Mouse (Mus musculus): ENCODE measurements around the gene Gm27029. TPM values are rescaled to one million over a fixed set of nuclear protein-coding genes. Genes with fewer than 3 reads are reported as not detected.
A peak's percentile ranks its signal among the peaks of the same experiment; 100 is the strongest.
"Not testable (repeated sequence)": the region's sequence is repeated elsewhere in the genome, so short reads cannot be mapped to it uniquely, and the experiment has no call there.

Gene Gm27029
- total RNA-seq, 2 experiments from 2014 or later, result 0.95 to 1.7 TPM

DNA sequence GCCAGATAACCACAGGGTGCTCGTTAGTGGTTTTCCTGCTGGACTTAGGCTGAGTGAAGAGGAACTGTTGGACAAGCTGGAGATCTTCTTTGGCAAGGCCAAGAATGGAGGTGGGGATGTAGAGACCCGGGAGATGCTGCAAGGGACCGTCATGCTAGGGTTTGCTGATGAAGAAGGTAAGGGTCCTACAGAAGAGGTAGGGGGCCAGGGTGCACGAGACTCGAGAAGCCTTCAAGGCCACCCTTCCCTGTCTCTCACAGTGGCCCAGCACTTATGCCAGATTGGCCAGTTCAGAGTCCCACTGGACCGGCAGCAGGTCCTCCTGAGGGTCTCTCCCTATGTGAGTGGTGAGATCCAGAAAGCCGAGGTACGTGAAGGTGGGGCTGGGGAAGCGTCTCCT, 33.0 kb upstream of the Gm27029 start:
- no peak for ATAC-seq (ENCODE audit: poor library complexity, severe bottlenecking)

DNA sequence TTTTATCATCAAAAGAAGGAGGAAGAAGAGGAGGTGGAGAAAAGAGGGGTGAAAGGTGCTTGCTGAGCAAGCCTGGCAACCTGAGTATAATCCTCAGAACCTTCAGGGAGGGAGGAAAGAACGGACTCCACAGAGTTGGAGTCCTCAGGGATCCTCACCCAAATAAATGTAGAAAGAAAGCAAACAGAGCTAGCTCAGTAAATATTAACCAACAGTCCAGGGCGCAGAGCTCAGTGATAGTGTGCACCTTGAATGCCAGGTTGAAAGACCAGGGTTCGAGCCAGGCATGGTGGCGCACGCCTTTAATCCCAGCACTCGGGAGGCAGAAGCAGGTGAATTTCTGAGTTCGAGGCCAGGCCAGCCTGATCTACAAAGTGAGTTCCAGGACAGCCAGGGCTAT, 31.0 kb upstream of the Gm27029 start:
- ATAC-seq (ENCODE audit: poor library complexity, severe bottlenecking), result no peak

DNA sequence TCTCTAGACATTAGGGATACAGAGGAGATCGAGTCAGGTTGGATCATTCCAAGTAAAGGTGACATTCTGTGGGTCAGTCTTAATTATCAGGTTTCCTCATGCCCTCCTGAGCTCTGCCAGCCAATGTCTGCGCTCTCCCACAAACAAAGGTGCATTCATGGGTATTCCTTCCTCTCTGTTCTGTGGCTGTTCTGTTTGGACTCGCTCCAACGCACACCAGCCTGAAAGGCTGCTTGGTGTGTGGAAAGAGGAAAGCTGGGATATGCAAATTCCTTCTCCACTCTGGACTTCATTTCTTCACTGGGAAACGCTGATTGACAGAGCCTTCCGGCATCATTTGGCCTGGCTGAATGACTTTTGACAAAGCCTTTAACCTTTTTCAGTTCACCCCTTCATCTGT, 30.1 kb upstream of the Gm27029 start:
- no peak for ATAC-seq (ENCODE audit: poor library complexity, severe bottlenecking)

DNA sequence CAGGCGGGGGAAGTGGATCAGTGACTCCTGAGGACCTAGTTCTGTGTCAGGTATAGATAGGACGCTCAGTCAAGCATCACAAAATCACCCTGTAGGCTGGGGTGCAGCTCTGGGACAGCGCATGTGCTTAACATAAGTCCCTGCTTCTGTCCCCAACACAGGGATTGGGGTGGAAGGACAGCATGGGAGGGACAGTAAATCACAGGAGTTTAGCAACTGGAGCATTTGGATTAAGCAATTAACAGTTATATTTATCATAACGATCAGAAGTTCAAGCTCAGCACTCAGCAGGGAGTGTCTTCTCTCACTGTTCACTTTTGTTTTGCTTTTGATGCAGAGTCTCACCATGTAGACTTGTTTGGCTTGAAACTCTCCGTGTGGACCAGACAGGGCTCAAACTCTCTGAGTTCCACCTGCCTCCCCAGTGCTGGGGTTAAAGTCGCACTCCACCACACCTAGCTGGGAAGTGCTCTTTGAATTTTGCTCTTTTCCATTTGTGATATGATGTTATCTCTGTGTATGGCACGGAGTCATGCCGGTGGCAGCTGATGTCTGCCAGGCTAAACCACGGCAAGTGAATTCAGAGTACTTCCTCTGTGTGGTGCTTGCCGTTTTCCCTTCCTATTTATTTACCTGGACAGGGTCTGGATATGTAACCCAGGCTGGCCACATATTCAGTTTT, 27.6 kb upstream of the Gm27029 start:
- no peak for ATAC-seq (ENCODE audit: poor library complexity, severe bottlenecking)

DNA sequence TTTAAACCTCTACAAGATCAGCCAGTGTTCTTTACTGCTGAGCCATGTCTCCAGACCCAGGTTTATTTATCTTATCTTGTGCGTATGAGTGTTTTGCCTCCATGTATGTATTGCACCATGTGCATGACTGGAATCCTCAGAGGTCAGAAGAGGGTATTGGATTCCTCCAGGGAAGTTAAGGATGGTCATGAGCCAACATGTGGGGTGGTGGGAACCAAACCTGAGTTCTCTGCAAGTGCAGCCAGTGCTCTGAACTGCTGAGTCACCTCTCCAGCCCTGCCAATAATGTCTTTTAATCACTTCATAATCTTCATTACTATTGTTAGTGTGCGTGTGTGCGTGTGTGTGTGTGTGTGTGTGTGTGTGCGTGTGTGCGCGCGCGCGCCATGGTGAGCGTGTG, 26.9 kb upstream of the Gm27029 start:
- no peak for ATAC-seq (ENCODE audit: poor library complexity, severe bottlenecking)

DNA sequence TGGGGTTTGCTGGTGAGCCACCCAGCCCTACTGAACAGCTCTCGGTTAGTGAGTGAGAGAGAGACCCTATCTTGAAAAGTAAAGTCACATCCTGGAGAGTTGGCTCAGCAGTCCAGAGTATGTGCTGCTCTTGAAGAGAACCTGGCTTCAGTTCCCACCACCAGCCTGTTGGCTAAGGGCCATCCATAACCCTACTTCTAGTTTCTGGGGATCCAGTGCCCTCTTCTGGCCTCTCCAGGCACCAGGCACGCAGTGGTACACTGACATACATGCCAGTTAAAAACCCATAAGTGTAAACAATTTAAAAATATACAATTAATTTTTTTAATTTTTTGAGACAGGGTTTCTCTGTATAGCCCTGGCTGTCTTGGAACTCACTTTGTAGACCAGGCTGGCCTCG, 25.8 kb upstream of the Gm27029 start:
- ATAC-seq (ENCODE audit: poor library complexity, severe bottlenecking), result peak; percentile 34

DNA sequence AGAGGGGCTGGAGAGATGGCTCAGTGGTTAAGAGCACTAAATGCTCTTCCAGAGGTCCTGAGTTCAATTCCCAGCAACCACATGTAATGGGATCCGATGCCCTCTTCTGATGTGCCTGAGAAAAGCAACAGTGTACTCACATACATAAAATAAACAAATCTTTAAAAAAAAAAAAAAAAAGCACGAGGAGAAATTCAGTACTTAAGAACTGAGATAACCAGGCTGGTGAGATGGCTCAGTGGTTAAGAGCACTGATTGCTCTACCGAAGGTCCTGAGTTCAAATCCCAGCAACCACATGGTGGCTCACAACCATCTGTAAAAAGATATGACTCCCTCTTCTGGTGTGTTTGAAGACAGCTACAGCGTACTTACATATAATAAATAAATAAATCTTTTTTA, 25.0 kb upstream of the Gm27029 start:
- not testable (repeated sequence) for ATAC-seq (ENCODE audit: poor library complexity, severe bottlenecking)

DNA sequence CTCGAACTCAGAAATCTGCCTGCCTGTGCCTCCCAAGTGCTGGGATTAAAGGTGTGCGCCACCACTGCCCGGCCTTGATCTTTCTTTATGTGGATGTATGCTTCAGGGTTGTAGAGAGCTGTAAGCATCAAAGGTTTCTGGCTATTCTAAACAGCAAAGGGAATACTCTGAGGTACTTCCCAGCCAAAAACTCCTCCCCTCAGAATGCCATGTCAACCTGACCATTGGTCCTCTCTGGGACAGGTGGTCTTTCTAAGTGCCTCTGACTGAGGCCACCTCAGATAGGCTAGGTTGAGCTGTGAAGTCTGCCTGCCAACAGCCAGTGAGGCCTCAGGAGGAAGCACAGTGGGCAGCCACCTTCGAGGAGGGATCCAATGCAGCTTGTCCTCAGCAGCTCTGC, 24.3 kb upstream of the Gm27029 start:
- peak; percentile 19; the same call in 1 of the 2 replicates for ATAC-seq (ENCODE audit: poor library complexity, severe bottlenecking)

DNA sequence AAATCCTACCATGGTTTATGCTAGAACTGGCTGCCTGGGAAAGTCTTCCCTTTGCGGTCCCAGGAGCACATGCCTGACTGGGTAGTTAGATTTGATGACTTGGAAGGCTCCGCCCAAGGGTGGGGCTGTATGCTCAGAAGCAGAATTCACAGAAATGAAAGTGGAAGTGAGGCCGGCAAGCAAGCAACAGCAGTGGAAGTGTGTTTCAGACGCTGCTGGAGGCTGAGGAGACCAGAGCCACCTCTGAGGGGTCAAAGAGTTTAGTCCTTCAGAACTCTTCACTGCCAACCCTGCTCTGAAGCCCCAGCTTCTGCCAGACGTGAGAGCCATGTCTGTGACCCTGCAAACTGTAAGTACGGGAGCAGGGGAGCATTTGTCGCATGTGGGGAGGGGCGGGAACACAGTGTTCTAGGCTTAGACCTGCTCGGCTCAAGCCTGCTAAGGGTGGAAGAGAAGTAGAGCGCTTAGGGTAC, 23.7 kb upstream of the Gm27029 start, which contains the start of gene Ifi35:
Gene Ifi35 (plus strand): TSS at position 134 of the 473 bp plus-strand sequence.
- ATAC-seq (ENCODE audit: poor library complexity, severe bottlenecking), result peak; percentile 97

DNA sequence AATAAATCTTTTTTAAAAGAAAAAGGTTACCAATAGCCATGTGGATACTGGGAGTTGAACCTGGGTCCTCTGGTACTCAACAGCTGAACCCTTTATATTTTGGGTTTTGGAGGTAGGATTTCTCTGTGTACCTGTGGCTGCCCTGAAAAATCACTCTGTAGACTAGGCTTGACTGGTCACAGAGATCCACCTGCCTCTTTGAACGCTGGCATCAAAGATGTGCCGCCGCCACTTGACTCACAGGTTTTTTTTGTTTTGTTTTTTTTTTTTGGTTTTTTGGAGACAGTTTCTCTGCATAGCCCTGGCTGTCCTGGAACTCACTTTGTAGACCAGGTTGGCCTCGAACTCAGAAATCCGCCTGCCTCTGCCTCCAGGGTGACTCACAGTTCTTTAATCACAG, 23.2 kb upstream of the Gm27029 start:
- ATAC-seq (ENCODE audit: poor library complexity, severe bottlenecking), result no peak

DNA sequence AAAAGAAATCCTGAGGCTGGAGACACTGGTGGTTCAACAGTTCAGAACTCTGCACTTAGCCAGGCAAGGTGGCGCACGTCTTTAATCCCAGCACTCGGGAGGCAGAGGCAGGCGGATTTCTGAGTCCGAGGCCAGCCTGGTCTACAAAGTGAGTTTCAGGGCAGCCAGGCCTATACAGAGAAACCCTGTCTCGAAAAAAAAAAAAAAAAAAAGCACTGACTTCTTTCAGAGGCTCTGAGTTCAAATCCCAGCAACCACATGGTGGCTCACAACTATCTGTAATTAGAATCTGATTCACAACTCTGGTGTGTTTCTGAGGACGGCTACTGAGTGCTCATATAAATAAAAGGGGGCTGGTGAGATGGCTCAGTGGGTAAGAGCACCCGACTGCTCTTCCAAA, 22.3 kb upstream of the Gm27029 start:
- ATAC-seq (ENCODE audit: poor library complexity, severe bottlenecking), result not testable (repeated sequence)

DNA sequence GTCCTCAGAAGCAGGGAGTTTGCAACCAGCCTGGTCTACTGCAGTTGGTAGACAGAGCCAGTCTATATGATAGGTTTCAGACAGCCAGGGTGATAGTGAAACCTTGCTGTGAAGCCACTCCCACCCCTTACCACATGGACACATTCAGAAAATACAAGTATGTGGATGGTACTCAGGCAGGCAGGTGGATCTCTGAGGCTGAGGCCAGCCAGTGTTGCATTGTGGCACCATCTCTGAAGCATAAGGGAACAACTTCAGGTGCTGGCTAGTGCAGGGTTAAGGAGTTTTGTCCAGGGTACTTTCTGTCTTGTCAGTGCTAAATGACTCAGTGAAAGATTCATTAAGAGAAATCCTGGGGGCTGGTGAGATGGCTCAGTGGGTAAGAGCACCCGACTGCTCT, 21.7 kb upstream of the Gm27029 start:
- no peak for ATAC-seq (ENCODE audit: poor library complexity, severe bottlenecking)

DNA sequence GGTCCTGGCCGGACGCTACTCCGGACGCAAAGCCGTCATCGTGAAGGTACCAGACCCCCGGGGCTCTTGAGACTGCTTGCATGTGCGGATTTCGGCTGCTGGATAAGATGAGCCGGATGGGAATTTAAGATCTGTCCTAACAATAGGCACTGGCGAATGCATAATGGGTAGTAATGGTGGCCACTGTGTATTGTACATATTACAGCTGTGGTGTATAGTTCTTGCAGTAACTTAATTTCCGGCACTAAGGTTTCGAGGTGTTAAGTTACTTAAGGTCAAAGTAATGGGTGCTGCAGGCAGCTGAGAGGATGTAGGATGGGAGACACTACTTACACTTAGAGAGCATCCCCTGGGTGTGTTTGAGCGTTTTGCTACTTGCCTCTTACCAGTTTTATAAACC, 18.2 kb upstream of the Gm27029 start:
- ATAC-seq (ENCODE audit: poor library complexity, severe bottlenecking), result no peak

DNA sequence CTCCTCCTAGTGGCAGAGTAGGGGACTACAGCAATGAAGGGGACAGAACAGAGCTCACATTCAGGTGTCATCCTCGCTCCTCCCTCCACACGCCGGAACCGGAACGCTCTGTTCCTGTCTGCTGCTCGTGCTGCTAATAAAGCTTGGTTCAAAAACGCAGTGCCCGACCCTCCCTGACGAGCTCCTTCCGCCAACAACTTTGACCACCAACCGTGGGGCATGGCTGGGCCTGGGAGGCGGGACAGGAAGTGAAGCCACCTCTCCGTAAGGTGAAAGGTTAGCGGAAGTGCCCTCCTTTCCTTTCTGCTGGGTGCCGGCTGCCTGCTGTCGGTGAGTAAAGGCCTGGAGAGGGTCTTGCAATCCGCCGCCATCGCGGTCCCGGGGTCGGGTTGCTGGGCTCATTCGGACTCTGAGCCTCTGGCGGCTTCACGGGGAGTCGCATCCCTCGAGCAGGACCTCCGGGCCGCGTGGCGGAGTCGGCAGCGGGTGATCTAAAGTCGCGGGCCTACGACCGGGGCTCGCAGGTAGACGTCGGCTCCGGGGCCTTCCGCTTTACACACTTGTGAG, 17.6 kb upstream of the Gm27029 start, which contains the start of gene Rpl27:
Gene Rpl27 (plus strand): TSS at position 172 of the 567 bp plus-strand sequence.
- ATAC-seq (ENCODE audit: poor library complexity, severe bottlenecking), result peak; percentile 99

DNA sequence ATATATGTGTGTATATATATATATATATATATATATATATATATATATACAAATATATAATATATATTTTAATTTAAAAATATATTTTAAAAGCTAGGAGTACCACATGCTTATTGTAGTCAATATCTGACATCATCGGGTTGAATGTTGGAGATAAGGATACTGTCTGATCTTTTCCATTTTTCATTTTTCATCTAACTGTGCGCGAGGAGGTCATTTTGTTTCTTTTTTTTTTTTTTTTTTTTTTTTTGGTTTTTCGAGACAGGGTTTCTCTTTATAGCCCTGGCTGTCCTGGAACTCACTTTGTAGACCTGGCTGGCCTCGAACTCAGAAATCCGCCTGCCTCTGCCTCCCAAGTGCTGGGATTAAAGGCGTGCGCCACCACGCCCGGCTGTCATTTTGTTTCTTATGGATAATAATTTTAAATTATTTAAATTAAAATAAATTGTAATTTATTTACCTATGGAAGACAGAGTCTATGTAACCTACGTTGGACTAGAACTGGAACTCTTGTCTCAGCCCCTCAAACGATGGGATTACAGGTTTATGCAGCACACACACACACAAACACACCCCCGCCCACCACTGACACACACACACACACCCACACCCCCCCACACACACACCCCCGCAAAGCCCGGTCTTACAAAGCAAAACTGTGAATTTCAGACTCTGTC, 17.0 kb upstream of the Gm27029 start:
- ATAC-seq (ENCODE audit: poor library complexity, severe bottlenecking), result not testable (repeated sequence)

DNA sequence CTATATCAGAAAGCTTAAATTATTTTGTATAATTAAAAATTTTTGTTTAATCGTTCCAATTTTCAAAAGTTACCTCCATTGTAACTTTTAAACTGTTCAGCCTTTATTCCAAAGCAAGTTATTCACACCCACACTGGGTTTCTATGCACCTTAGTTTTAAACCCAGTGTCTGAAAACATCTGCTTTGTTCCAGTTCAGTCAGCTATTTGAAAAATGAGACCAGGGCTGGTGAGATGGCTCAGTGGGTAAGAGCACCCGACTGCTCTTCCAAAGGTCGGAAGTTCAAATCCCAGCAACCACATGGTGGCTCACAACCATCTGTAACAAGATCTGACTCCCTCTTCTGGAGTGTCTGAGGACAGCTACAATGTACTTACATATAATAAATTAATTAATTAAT, 13.4 kb upstream of the Gm27029 start:
- not testable (repeated sequence) for ATAC-seq (ENCODE audit: poor library complexity, severe bottlenecking)

DNA sequence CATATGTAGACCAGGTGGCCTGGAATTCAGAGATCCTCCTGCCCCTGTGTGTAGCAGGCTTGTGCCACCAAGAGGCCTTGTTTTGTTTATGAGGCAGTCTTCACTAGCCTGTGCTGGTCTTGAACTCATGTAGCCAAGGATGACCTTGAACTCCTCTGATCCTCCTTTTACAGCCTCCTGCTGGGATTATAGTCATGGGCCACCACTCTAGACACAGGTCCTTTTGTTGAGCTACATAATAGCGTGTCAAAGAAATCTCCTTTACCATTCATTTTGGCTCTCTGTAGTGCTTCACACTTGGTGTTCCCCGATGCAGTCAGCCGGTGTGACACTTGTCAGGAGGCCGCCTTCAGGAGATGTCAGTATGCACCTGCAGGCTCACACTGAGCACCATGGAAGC, 12.3 kb upstream of the Gm27029 start:
- no peak for ATAC-seq (ENCODE audit: poor library complexity, severe bottlenecking)

DNA sequence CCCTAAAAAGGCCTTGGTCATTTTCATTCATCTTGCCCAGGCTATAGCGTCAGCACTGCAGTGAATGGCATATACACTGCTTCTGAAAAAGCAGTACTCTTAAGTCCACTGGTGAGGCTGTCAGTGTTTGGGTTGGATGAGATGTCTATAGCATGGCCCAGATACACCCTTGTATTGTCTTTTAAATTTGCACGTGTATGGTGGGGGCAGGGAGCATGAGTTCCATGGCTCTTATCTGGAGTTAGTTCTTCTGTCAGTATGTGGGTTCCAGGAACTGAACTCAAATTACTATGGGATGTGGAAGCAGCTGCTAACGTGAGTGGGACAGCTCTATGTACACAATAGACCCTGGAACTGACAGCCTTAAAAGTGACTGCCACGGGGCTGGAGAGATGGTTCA, 11.2 kb upstream of the Gm27029 start:
- no peak for ATAC-seq (ENCODE audit: poor library complexity, severe bottlenecking)

DNA sequence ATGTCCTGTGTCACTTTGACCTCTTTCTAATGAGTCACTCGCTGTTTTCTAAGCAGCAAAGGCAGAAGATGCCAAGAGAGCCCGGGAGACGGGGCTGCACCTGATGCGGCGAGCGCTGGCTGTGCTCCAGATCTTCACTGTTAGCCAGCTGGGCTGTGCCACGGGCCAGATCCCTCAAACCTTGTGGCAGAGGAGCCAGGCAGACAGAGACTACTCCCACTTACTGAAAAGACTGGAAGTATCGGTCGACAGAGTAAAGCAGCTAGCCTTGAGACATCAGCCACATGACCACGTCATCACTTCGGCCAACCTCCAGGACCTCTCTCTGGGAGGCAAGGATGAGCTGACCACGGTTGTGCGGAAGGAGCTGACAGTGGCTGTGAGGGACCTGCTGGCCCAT, 8.8 kb upstream of the Gm27029 start:
- no peak for ATAC-seq (ENCODE audit: poor library complexity, severe bottlenecking)

DNA sequence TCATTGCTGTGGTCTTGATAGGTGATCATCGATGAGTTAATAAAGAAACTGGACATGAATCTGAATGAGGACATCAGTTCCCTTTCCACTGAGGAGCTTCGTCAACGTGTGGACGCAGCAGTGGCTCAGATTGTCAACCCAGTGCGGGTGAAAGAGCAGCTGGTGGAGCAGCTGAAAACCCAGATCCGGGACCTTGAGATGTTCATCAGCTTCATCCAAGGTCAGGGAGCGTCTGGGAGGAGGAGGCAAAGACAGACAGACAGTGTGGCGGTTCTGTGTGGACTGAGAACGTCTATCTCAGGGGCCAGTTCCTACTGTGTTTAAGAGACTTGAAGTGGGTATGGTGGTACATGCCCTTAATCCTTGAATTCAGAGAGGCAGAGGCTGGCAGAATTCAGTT, 6.7 kb upstream of the Gm27029 start:
- no peak for ATAC-seq (ENCODE audit: poor library complexity, severe bottlenecking)

DNA sequence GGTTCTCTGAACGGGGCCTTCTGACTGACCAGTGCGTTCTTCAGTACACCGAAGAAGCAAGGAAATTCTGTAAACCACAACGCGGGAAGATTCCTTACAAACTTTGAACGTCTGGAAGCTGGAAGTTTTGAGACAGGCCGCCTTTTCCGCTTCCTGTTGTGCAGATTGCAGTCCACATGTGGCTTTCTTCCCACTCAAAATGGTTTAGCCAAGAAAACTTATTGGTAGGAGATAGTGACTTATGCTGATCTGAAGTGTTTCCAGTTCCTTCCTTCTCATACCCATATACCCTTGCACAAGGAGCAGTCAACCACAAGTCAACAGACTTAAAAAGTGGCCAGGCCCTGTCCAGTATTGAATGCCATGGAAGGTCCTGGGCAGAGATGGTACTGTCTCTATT, 1.6 kb upstream of the Gm27029 start:
- no peak for ATAC-seq (ENCODE audit: poor library complexity, severe bottlenecking)

Data from megakaryocyte, adult 5-6 weeks (primary cell).